Mouse (Mus musculus) CH12.LX (cell line): ENCODE data around the gene Mcl1. TPM values are rescaled to one million over a fixed set of nuclear protein-coding genes. Genes with fewer than 3 reads are reported as not detected.

ENCODE experiments used
- DNase-seq: peaks from one replicate; pipeline ENCODE4 v3.0.0-alpha.2; 2013; ENCODE audit errors: extremely low read depth
- H3K27ac ChIP-seq: 2 replicates; pipeline ENCODE4 v1.5.1; 2012; ENCODE audit warnings: low read depth, mild to moderate bottlenecking, control low read depth, moderate library complexity; ENCODE audit not compliant: insufficient read depth
- H3K27me3 ChIP-seq: replicated peaks from 2 replicates; pipeline ENCODE3; 2012; ENCODE audit warnings: inconsistent platforms
- H3K36me3 ChIP-seq, 2 experiments: replicated peaks in 1 of 2; 2 replicates each; pipeline versions ENCODE3 to v1.6.1; 2012; ENCODE audit warnings: inconsistent platforms in 1 of 2, low read length in 1 of 2, mild to moderate bottlenecking in 1 of 2, mixed read lengths in 1 of 2, moderate library complexity in 1 of 2; ENCODE audit not compliant: control insufficient read depth in 1 of 2, insufficient read depth in 1 of 2
- H3K4me1 ChIP-seq, 2 experiments: 2 replicates each; pipeline ENCODE4 v1.6.1; 2012; ENCODE audit warnings: inconsistent platforms in 1 of 2, moderate library complexity in 1 of 2; ENCODE audit not compliant: insufficient read depth in 2 of 2, control insufficient read depth in 1 of 2
- H3K4me2 ChIP-seq: 2 replicates; pipeline ENCODE4 v1.6.1; 2012; ENCODE audit warnings: low read depth, mild to moderate bottlenecking, control low read depth; ENCODE audit not compliant: poor library complexity, insufficient read depth, severe bottlenecking
- H3K4me3 ChIP-seq, 3 experiments: fragments of 150-350 bp in 1 of 3; sonication (generic) in 1 of 3; replicated peaks in 1 of 3; 2 replicates each; pipeline versions ENCODE3 to v1.5.1; 2011 to 2012; ENCODE audit warnings: low read depth in 2 of 3, low read length in 2 of 3, mild to moderate bottlenecking in 2 of 3, moderate library complexity in 2 of 3, control low read depth in 1 of 3, improper control_type of control experiment in 1 of 3, inconsistent platforms in 1 of 3, mixed read lengths in 1 of 3; ENCODE audit not compliant: poor library complexity in 1 of 3
- H3K79me2 ChIP-seq: replicated peaks from 2 replicates; pipeline ENCODE4 v1.6.1; 2012; ENCODE audit warnings: mild to moderate bottlenecking, moderate library complexity; ENCODE audit not compliant: control insufficient read depth, poor library complexity, insufficient read depth, severe bottlenecking; ENCODE audit errors: extremely low read depth
- H3K9ac ChIP-seq: 2 replicates; pipeline ENCODE4 v1.6.1; 2012; ENCODE audit warnings: low read depth, mild to moderate bottlenecking, control low read depth, moderate library complexity; ENCODE audit not compliant: insufficient read depth
- H3K9me3 ChIP-seq: replicated peaks from 2 replicates; pipeline ENCODE3; 2012; ENCODE audit warnings: low read length, inconsistent platforms, mixed read lengths
- CHD1 ChIP-seq: IDR thresholded peaks from 2 replicates; pipeline ENCODE4 v1.6.1; 2012; ENCODE audit warnings: low read depth, low read length, improper control_type of control experiment, inconsistent platforms
- CTCF ChIP-seq, 2 experiments: IDR thresholded peaks in 1 of 2; conservative IDR thresholded peaks in 1 of 2; 2 replicates each; pipeline ENCODE4 v1.5.1; 2011 to 2012; ENCODE audit warnings: low read depth in 2 of 2, low read length in 2 of 2, improper control_type of control experiment in 1 of 2, inconsistent platforms in 1 of 2, mild to moderate bottlenecking in 1 of 2, moderate library complexity in 1 of 2
- ELF1 ChIP-seq: IDR thresholded peaks from 2 replicates; pipeline ENCODE4 v1.6.1; 2014; ENCODE audit warnings: low read depth, mild to moderate bottlenecking, inconsistent platforms, low read length, improper control_type of control experiment
- GABPA ChIP-seq: IDR thresholded peaks from 2 replicates; pipeline ENCODE4 v1.6.1; 2012; ENCODE audit warnings: low read depth, low read length, improper control_type of control experiment, inconsistent platforms; ENCODE audit not compliant: insufficient replicate concordance
- HCFC1 ChIP-seq: IDR thresholded peaks from 2 replicates; pipeline ENCODE4 v1.6.1; 2012; ENCODE audit warnings: low read depth, mild to moderate bottlenecking, inconsistent platforms, low read length, improper control_type of control experiment
- IRF4 ChIP-seq: IDR thresholded peaks from 2 replicates; pipeline ENCODE4 v1.6.1; 2014; ENCODE audit warnings: low read depth, mild to moderate bottlenecking, inconsistent platforms, low read length, improper control_type of control experiment
- JUN ChIP-seq: IDR thresholded peaks from 2 replicates; pipeline ENCODE4 v1.6.1; 2011; ENCODE audit warnings: low read depth, mild to moderate bottlenecking, low read length, improper control_type of control experiment, moderate library complexity; ENCODE audit not compliant: insufficient read depth
- MEF2A ChIP-seq: IDR thresholded peaks from 2 replicates; pipeline ENCODE4 v1.6.1; 2014; ENCODE audit warnings: low read depth, mild to moderate bottlenecking, inconsistent platforms, low read length, improper control_type of control experiment, borderline replicate concordance
- MYC ChIP-seq: IDR thresholded peaks from 2 replicates; pipeline ENCODE4 v1.6.1; 2011; ENCODE audit warnings: low read depth, mild to moderate bottlenecking, improper control_type of control experiment, low read length
- POLR2A ChIP-seq: IDR thresholded peaks from 2 replicates; pipeline ENCODE4 v1.6.1; 2011; ENCODE audit warnings: low read depth, mild to moderate bottlenecking, improper control_type of control experiment, low read length
- POLR2AphosphoS2 ChIP-seq: IDR thresholded peaks from 2 replicates; pipeline ENCODE4 v1.6.1; 2011; ENCODE audit warnings: low read depth, low read length, improper control_type of control experiment
- RAD21 ChIP-seq: IDR thresholded peaks from 2 replicates; pipeline ENCODE4 v1.6.1; 2011; ENCODE audit warnings: low read depth, mild to moderate bottlenecking, low read length, improper control_type of control experiment, moderate library complexity
- SIN3A ChIP-seq: IDR thresholded peaks from 2 replicates; pipeline ENCODE4 v1.6.1; 2012; ENCODE audit warnings: low read length, improper control_type of control experiment, inconsistent platforms
- TBP ChIP-seq: conservative IDR thresholded peaks from 2 replicates; pipeline ENCODE4 v1.6.1; 2011; ENCODE audit warnings: low read depth, low read length, improper control_type of control experiment
- TCF12 ChIP-seq: IDR thresholded peaks from 2 replicates; pipeline ENCODE4 v1.6.1; 2014; ENCODE audit warnings: low read depth, mild to moderate bottlenecking, inconsistent platforms, low read length, improper control_type of control experiment
- UBTF ChIP-seq: IDR thresholded peaks from 2 replicates; pipeline ENCODE4 v1.6.1; 2012; ENCODE audit warnings: low read depth, mild to moderate bottlenecking, inconsistent platforms, low read length, improper control_type of control experiment, moderate library complexity
- ZC3H11A ChIP-seq: IDR thresholded peaks from 2 replicates; pipeline ENCODE4 v1.6.1; 2012; ENCODE audit warnings: low read depth, mild to moderate bottlenecking, inconsistent platforms, low read length, improper control_type of control experiment
- ZMIZ1 ChIP-seq: IDR thresholded peaks from 2 replicates; pipeline ENCODE4 v1.6.1; 2012; ENCODE audit warnings: low read depth, mild to moderate bottlenecking, inconsistent platforms, low read length, improper control_type of control experiment
- ZNF384 ChIP-seq: IDR thresholded peaks from 2 replicates; pipeline ENCODE4 v1.6.1; 2012; ENCODE audit warnings: low read depth, low read length, improper control_type of control experiment, inconsistent platforms
- dilution Hi-C: fragments of 300-500 bp; cut with MboI; formaldehyde crosslinking; loops from 2 replicates; pipeline ENCODE4 v1.14.3; 2020; ENCODE audit warnings: low sequenced_read_pairs; ENCODE audit not compliant: extremely low pct_unique_long_range_greater_than_20kb, extremely low pct_ligation_motif_present
- in situ Hi-C: fragments of 300-500 bp; cut with MboI; formaldehyde crosslinking; loops from 3 replicates; pipeline ENCODE4 v1.14.3; 2019; ENCODE audit warnings: low sequenced_read_pairs, low pct_ligation_motif_present, low pct_unique_long_range_greater_than_20kb, mixed read lengths
- polyA plus RNA-seq: library from polyadenylated mRNA; unstranded; fragments of >175 nt; gene quantifications from 2 replicates; pipeline ENCODE4 v1.2.1, GENCODE M21; 2012; ENCODE audit warnings: low read depth; ENCODE audit not compliant: insufficient read length
- total RNA-seq, 2 experiments: library from RNA; depleted of rRNA; stranded (reverse); fragments of 300-350 nt in 1 of 2; fragments of >200 nt in 1 of 2; gene quantifications; 2 replicates each; pipeline ENCODE4 v1.2.3; 2012 to 2014

The Mcl1 gene
- total and polyA plus RNA-seq, 3 experiments = 95.9 to 225 (median 188) TPM

- H3K4me3 ChIP-seq = no peak overlapping the region
- no peaks in the 10 kb centered on the region for H3K79me2 ChIP-seq
- no peak overlapping the region for H3K27ac ChIP-seq
- H3K27me3 ChIP-seq = no peaks in the 10 kb centered on the region
- no peak overlapping the region for H3K9ac ChIP-seq
- no peak overlapping the region for H3K4me2 ChIP-seq
- dilution Hi-C loops (no loop called here), in situ Hi-C loops (no loop called here)
- no peak for TF ChIP-seq GABPA
- no peaks in the 10 kb centered on the region for H3K9me3 ChIP-seq
- peaks cover 7 to 33% of the 10 kb centered on the region in 2 experiments for H3K4me1 ChIP-seq
- no peak for DNase-seq
- H3K36me3 ChIP-seq = no peaks in the 10 kb centered on the region
Observed at GRCm38 (mm10) chr3:95686492-95687167, 28.0 kb downstream of the Mcl1 start.

GRCm38 (mm10) chr3:95687168-95687523 lies 28.6 kb downstream of the Mcl1 start:
- Histone ChIP-seq H3K4me1 (peaks cover 7 to 35% of the 10 kb centered on the region in 2 experiments), H3K79me2 (no peaks in the 10 kb centered on the region), H3K27ac (no peak overlapping the region), H3K4me3 (no peak overlapping the region), H3K4me2 (no peak overlapping the region), H3K9ac (no peak overlapping the region), H3K9me3 (no peaks in the 10 kb centered on the region), H3K27me3 (no peaks in the 10 kb centered on the region), H3K36me3 (no peaks in the 10 kb centered on the region)
- DNase-seq = no peak
- in situ Hi-C loops (no loop called here), dilution Hi-C loops (no loop called here)
- TF ChIP-seq TBP (no peak), ZMIZ1 (no peak), ELF1 (no peak)

- Histone ChIP-seq H3K36me3 (no peaks in the 10 kb centered on the region), H3K27me3 (no peaks in the 10 kb centered on the region), H3K9ac (no peak within 1 kb of the TSS), H3K4me3 (no peak within 1 kb of the TSS), H3K79me2 (no peaks in the 10 kb centered on the region), H3K4me1 (peaks cover 7 to 41% of the 10 kb centered on the region in 2 experiments), H3K4me2 (no peak within 1 kb of the TSS), H3K27ac (no peak within 1 kb of the TSS), H3K9me3 (no peaks in the 10 kb centered on the region)
- dilution Hi-C loops (no loop called here), in situ Hi-C loops (no loop called here)
- no peak for TF ChIP-seq TBP
- no peak for TF ChIP-seq IRF4
- TF ChIP-seq SIN3A = no peak
- no peak for TF ChIP-seq GABPA
- no peak for TF ChIP-seq CTCF (conservative IDR thresholded peaks at IDR 0.05 in 1 of 2, IDR thresholded peaks at IDR 0.05 in 1 of 2; ENCODE audit: low read depth in 2 of 2, low read length in 2 of 2)
- TF ChIP-seq UBTF = no peak
- TF ChIP-seq RAD21 = no peak
- TF ChIP-seq ZMIZ1 = no peak
- no peak for TF ChIP-seq ZC3H11A
- no peak for TF ChIP-seq CHD1
- TF ChIP-seq POLR2A = no peak
- TF ChIP-seq MYC = no peak
- TF ChIP-seq MEF2A = no peak
- TF ChIP-seq ELF1 = no peak
- TF ChIP-seq TCF12 = no peak
- TF ChIP-seq ZNF384 = no peak
- TF ChIP-seq JUN = no peak
- no peak for TF ChIP-seq POLR2AphosphoS2
- TF ChIP-seq HCFC1 = no peak
- no peak for DNase-seq
Observed at GRCm38 (mm10) chr3:95687524-95688421, 29.2 kb downstream of the Mcl1 start, which contains the start of gene Adamtsl4. Gene Adamtsl4 (minus strand): TSS chr3:95687917.
